Mouse (Mus musculus): ENCODE measurements around the gene Adam1a. TPM values are rescaled to one million over a fixed set of nuclear protein-coding genes. Genes with fewer than 3 reads are reported as not detected.

The Adam1a gene
- polyA plus RNA-seq, 1 experiment from 2014 or later = 0.50 TPM

DNA sequence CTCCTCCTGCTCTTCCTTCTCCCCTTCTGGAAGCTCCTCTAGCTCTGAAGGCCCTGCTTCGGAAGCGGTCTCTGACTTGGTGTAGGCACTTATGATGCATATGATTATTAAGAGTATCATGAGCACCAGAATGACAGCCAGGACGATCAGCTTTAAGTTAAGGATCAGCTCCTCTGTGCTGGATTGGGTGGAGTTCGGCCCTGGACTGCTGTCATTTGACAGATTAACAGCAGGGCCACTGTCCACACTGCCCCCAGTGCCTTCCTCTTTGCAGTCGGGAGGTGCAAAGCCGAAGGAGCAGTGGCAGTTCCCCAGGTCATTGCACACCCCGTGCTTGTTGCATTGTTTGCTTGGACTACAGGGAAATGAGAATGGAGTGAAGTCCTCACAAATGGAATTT, 44.6 kb downstream of the Adam1a start:
- 65% methylated on average over 7 of the region's 7 CpGs for WGBS
- H3K4me3 ChIP-seq (ENCODE audit: low read depth, low read length) = no peak overlapping the region
- ATAC-seq (ENCODE audit: low FRiP score, low TSS enrichment) = no peak

GRCm38 (mm10) chr5:121493305-121493704, 52.0 kb downstream of the Adam1a start:
- WGBS = 67% methylated on average over 8 of the region's 8 CpGs
- H3K27ac ChIP-seq (replicated peaks) = no peak overlapping the region
- no peaks in the 10 kb centered on the region for H3K36me3 ChIP-seq (ENCODE audit: control insufficient read depth, insufficient read depth, low read length)
- no peaks in the 10 kb centered on the region for H3K9me3 ChIP-seq (ENCODE audit: control insufficient read depth, low read length)
- H3K4me1 ChIP-seq (replicated peaks; ENCODE audit: control insufficient read depth, insufficient read depth) = no peaks in the 10 kb centered on the region
- DNase-seq (ENCODE audit: low spot score) (no peak), ATAC-seq (ENCODE audit: low FRiP score, low TSS enrichment) (no peak)
- no peaks in the 10 kb centered on the region for H3K27me3 ChIP-seq (ENCODE audit: control insufficient read depth, insufficient read depth, low read length)
- H3K4me2 ChIP-seq (replicated peaks; ENCODE audit: low read depth) = no peak overlapping the region
- TF ChIP-seq CTCF (IDR thresholded peaks at IDR 0.05; ENCODE audit: low read depth) (no peak), EP300 (optimal IDR thresholded peaks at IDR 0.05) (no peak)
- H3K4me3 ChIP-seq (ENCODE audit: low read depth, low read length) = no peak overlapping the region
- H3K9ac ChIP-seq (ENCODE audit: low read length) = no peak overlapping the region

More for the DNA sequence above, 44.6 kb downstream of the Adam1a start:
- H3K4me1 ChIP-seq (replicated peaks; ENCODE audit: control insufficient read depth, insufficient read depth) = no peaks in the 10 kb centered on the region
- H3K4me2 ChIP-seq (replicated peaks; ENCODE audit: low read depth) = no peak overlapping the region
- no peak overlapping the region for H3K9ac ChIP-seq (ENCODE audit: low read length)
- no peak for TF ChIP-seq EP300 (optimal IDR thresholded peaks at IDR 0.05)
- no peak for TF ChIP-seq CTCF (IDR thresholded peaks at IDR 0.05; ENCODE audit: low read depth)
- H3K36me3 ChIP-seq (ENCODE audit: control insufficient read depth, insufficient read depth, low read length) = no peaks in the 10 kb centered on the region
- H3K27ac ChIP-seq (replicated peaks) = no peak overlapping the region
- H3K27me3 ChIP-seq (ENCODE audit: control insufficient read depth, insufficient read depth, low read length) = no peaks in the 10 kb centered on the region
- no peak for DNase-seq (ENCODE audit: low spot score)
- no peaks in the 10 kb centered on the region for H3K9me3 ChIP-seq (ENCODE audit: control insufficient read depth, low read length)

GRCm38 (mm10) chr5:121484801-121485200, 60.5 kb downstream of the Adam1a start:
- 44% methylated on average over 5 of the region's 5 CpGs for WGBS
- TF ChIP-seq EP300 (optimal IDR thresholded peaks at IDR 0.05) (no peak), CTCF (IDR thresholded peaks at IDR 0.05; ENCODE audit: low read depth) (no peak)

DNA sequence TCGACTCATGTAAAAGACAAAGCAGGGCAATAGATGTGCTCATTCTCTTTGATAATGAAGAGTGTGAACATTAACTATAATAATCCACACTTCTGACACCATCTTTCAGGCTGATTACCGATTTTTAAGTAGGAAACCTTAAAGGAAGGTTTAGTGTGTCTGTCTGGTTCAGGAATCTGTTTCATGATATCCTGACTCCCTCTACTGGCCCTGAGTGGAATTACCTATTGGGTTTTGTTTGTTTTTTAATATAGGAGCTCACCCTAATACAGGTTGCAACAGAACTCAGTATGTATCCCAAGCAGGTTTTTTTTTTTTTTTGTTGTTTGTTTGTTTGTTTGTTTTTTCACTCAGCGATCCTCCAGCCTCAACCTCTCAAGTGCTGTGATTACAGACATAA, 67.6 kb downstream of the Adam1a start:
- peak; percentile 91 for TF ChIP-seq CTCF (IDR thresholded peaks at IDR 0.05; ENCODE audit: low read depth)
- no peak for TF ChIP-seq EP300 (optimal IDR thresholded peaks at IDR 0.05)

More at GRCm38 (mm10) chr5:121484801-121485200, 60.5 kb downstream of the Adam1a start:
- Histone ChIP-seq H3K9me3 (ENCODE audit: control insufficient read depth, low read length) (no peaks in the 10 kb centered on the region), H3K4me3 (ENCODE audit: low read depth, low read length) (no peak overlapping the region), H3K4me2 (replicated peaks; ENCODE audit: low read depth) (no peak overlapping the region), H3K27me3 (ENCODE audit: control insufficient read depth, insufficient read depth, low read length) (no peaks in the 10 kb centered on the region), H3K4me1 (replicated peaks; ENCODE audit: control insufficient read depth, insufficient read depth) (no peaks in the 10 kb centered on the region), H3K9ac (ENCODE audit: low read length) (no peak overlapping the region), H3K36me3 (ENCODE audit: control insufficient read depth, insufficient read depth, low read length) (no peaks in the 10 kb centered on the region), H3K27ac (replicated peaks) (no peak overlapping the region)
- no peak for DNase-seq (ENCODE audit: low spot score)
- peak; percentile 60; the same call in 1 of the 2 replicates for ATAC-seq (ENCODE audit: low FRiP score, low TSS enrichment)

DNA sequence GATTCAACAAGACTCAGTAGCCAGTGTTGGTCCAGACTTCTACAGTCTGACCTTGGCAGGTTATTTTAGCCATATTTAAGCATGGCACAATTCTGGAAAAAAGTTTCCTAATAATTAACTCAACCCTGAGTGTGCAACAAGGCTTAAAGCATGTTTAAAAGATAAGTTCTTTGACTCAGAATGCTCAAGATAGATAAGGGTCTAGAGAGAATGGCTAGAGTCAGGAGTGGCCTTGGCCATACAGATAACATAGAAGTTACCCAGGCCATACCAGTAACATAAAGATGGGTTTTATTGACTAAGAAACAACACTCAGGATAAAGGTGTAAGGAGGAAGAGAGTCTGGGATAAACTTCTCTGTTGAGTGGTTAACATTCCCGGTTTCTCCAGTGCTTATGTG, 69.2 kb downstream of the Adam1a start:
- Histone ChIP-seq H3K4me3 (ENCODE audit: low read depth, low read length) (no peak overlapping the region), H3K4me2 (replicated peaks; ENCODE audit: low read depth) (no peak overlapping the region), H3K4me1 (replicated peaks; ENCODE audit: control insufficient read depth, insufficient read depth) (no peaks in the 10 kb centered on the region), H3K9ac (ENCODE audit: low read length) (no peak overlapping the region), H3K36me3 (ENCODE audit: control insufficient read depth, insufficient read depth, low read length) (no peaks in the 10 kb centered on the region), H3K27me3 (ENCODE audit: control insufficient read depth, insufficient read depth, low read length) (no peaks in the 10 kb centered on the region), H3K27ac (replicated peaks) (no peak overlapping the region), H3K9me3 (ENCODE audit: control insufficient read depth, low read length) (no peaks in the 10 kb centered on the region)
- DNase-seq (ENCODE audit: low spot score) (no peak), ATAC-seq (ENCODE audit: low FRiP score, low TSS enrichment) (no peak)
- WGBS = 56% methylated on average over 1 of the region's 1 CpGs
- TF ChIP-seq EP300 (optimal IDR thresholded peaks at IDR 0.05) = no peak

More for the DNA sequence above, 67.6 kb downstream of the Adam1a start:
- Histone ChIP-seq H3K9ac (ENCODE audit: low read length) (no peak overlapping the region), H3K36me3 (ENCODE audit: control insufficient read depth, insufficient read depth, low read length) (no peaks in the 10 kb centered on the region), H3K9me3 (ENCODE audit: control insufficient read depth, low read length) (no peaks in the 10 kb centered on the region), H3K27me3 (ENCODE audit: control insufficient read depth, insufficient read depth, low read length) (no peaks in the 10 kb centered on the region), H3K4me2 (replicated peaks; ENCODE audit: low read depth) (no peak overlapping the region), H3K27ac (replicated peaks) (no peak overlapping the region), H3K4me3 (ENCODE audit: low read depth, low read length) (no peak overlapping the region), H3K4me1 (replicated peaks; ENCODE audit: control insufficient read depth, insufficient read depth) (no peaks in the 10 kb centered on the region)
- ATAC-seq (ENCODE audit: low FRiP score, low TSS enrichment) (peak; percentile 59; the same call in 1 of the 2 replicates), DNase-seq (ENCODE audit: low spot score) (no peak)
- WGBS = 31% methylated on average over 3 of the region's 3 CpGs

GRCm38 (mm10) chr5:121474610-121475009, 70.7 kb downstream of the Adam1a start:
- H3K27ac ChIP-seq (replicated peaks) = no peak overlapping the region
- H3K4me3 ChIP-seq (ENCODE audit: low read depth, low read length) = no peak overlapping the region
- no peaks in the 10 kb centered on the region for H3K4me1 ChIP-seq (replicated peaks; ENCODE audit: control insufficient read depth, insufficient read depth)
- 38% methylated on average over 7 of the region's 7 CpGs for WGBS
- no peaks in the 10 kb centered on the region for H3K36me3 ChIP-seq (ENCODE audit: control insufficient read depth, insufficient read depth, low read length)
- ATAC-seq (ENCODE audit: low FRiP score, low TSS enrichment) (peak; percentile 75), DNase-seq (ENCODE audit: low spot score) (peak; percentile 45)
- TF ChIP-seq EP300 (optimal IDR thresholded peaks at IDR 0.05) (no peak), CTCF (IDR thresholded peaks at IDR 0.05; ENCODE audit: low read depth) (no peak)
- no peaks in the 10 kb centered on the region for H3K9me3 ChIP-seq (ENCODE audit: control insufficient read depth, low read length)
- H3K4me2 ChIP-seq (replicated peaks; ENCODE audit: low read depth) = no peak overlapping the region
- no peaks in the 10 kb centered on the region for H3K27me3 ChIP-seq (ENCODE audit: control insufficient read depth, insufficient read depth, low read length)
- H3K9ac ChIP-seq (ENCODE audit: low read length) = no peak overlapping the region
